Mouse (Mus musculus) neural tube, embryonic 12.5 days (tissue): ENCODE data around the gene Slc29a3. TPM values are rescaled to one million over a fixed set of nuclear protein-coding genes. Genes with fewer than 3 reads are reported as not detected.

ENCODE experiments used
- ATAC-seq: fragments of 200-750 bp; cut with Nextera tagmentation; 2 replicates; pipeline ENCODE4 v1.8.0; 2017; ENCODE audit warnings: low read depth, mild to moderate bottlenecking, moderate TSS enrichment, moderate library complexity; ENCODE audit not compliant: low FRiP score
- H3K27ac ChIP-seq: fragments of 300-500 bp; sonication (generic); 2 replicates; pipeline ENCODE4 v1.5.1; 2016
- H3K27me3 ChIP-seq: fragments of 300-500 bp; sonication (generic); replicated peaks from 2 replicates; pipeline ENCODE4 v1.6.1; 2016; ENCODE audit warnings: mild to moderate bottlenecking
- H3K36me3 ChIP-seq: fragments of 300-500 bp; sonication (generic); 2 replicates; pipeline ENCODE4 v1.6.1; 2016; ENCODE audit warnings: mild to moderate bottlenecking
- H3K4me1 ChIP-seq: fragments of 300-500 bp; sonication (generic); 2 replicates; pipeline ENCODE4 v1.6.1; 2016
- H3K4me2 ChIP-seq: fragments of 300-500 bp; sonication (generic); replicated peaks from 2 replicates; pipeline ENCODE4 v1.6.1; 2016; ENCODE audit warnings: mild to moderate bottlenecking
- H3K4me3 ChIP-seq: fragments of 300-500 bp; sonication (generic); 2 replicates; pipeline ENCODE4 v1.5.1; 2016
- H3K9ac ChIP-seq: fragments of 300-500 bp; sonication (generic); 2 replicates; pipeline ENCODE4 v1.6.1; 2016; ENCODE audit warnings: mild to moderate bottlenecking
- H3K9me3 ChIP-seq: fragments of 300-500 bp; sonication (generic); 2 replicates; pipeline ENCODE4 v1.6.1; 2016; ENCODE audit warnings: mild to moderate bottlenecking
- WGBS: fragments of 180-500 bp; shearing (Covaris S2); methylation state at CpG from one replicate; pipeline ENCODE4 v1.1.7; 2016; 5-methylcytosine and 5-hydroxymethylcytosine counted together
- polyA plus RNA-seq: library from polyadenylated mRNA; unstranded; fragments of >200 nt; fragmentation: Nextera tagmentation; extraction: Ambion mirVana; gene quantifications from 2 replicates; pipeline ENCODE4 v1.2.1, GENCODE M21; 2016

The Slc29a3 gene
- polyA plus RNA-seq, 1 experiment from 2014 or later, result 12.9 TPM

DNA sequence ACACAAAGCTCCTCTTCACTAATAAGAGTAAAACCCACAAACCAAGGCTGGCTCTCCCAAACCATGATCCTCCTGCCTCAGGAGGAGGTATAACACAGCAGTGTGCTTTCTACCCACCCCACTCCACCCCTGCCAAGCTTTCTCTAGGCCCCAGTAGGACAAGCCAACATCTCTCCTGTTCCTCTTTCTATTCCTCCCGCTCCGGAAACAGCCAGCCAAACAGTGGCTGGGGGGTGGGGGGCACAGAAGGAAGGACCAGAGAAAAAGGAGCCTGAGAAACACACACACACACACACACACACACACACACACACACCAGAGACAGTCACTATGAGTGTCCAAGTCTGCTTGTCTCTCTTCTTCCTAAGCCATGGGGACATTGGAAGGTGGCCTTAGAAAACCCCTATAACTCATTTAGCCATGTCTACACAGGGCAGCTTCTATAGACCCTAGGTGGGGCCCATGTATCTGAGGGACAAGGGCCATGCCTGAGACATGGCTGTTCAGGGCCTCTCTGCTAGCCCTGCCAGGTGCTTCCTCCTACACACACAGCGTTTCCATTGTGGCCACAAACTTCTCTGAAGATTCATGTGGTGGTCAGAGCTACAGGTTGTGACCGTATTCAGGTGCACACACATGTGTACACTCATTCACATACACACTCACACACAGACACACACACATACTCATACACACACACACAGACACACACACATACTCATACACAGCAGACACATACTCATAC lies 12.8 kb downstream of the Slc29a3 start:
- no peak overlapping the region for H3K4me3 ChIP-seq
- WGBS, result 92% methylated on average over 4 of the region's 4 CpGs
- no peaks in the 10 kb centered on the region for H3K27me3 ChIP-seq
- ATAC-seq, result no peak
- H3K9ac ChIP-seq, result no peak overlapping the region
- no peak overlapping the region for H3K4me2 ChIP-seq
- 0 out of 2 replicates have a peak, but pooled peaks cover 3% of the 10 kb centered on the region for H3K36me3 ChIP-seq
- no peak overlapping the region for H3K27ac ChIP-seq
- H3K9me3 ChIP-seq, result no peaks in the 10 kb centered on the region
- H3K4me1 ChIP-seq, result peaks cover 9% of the 10 kb centered on the region; the same call in 1 of the 2 replicates

- H3K27ac ChIP-seq, result no peak overlapping the region
- WGBS, result 84% methylated on average over 8 of the region's 9 CpGs
- H3K4me2 ChIP-seq, result no peak overlapping the region
- H3K9ac ChIP-seq, result no peak overlapping the region
- 0 out of 2 replicates have a peak, but pooled peaks cover 3% of the 10 kb centered on the region for H3K36me3 ChIP-seq
- ATAC-seq, result no peak
- no peak overlapping the region for H3K4me3 ChIP-seq
- no peaks in the 10 kb centered on the region for H3K9me3 ChIP-seq
- H3K4me1 ChIP-seq, result peaks cover 15% of the 10 kb centered on the region
- no peaks in the 10 kb centered on the region for H3K27me3 ChIP-seq
Observed at GRCm38 (mm10) chr10:60737886-60738640, 14.5 kb downstream of the Slc29a3 start.

GRCm38 (mm10) chr10:60737169-60737728 lies 15.3 kb downstream of the Slc29a3 start:
- H3K9me3 ChIP-seq, result no peaks in the 10 kb centered on the region
- H3K4me3 ChIP-seq, result no peak overlapping the region
- H3K36me3 ChIP-seq, result 0 out of 2 replicates have a peak, but pooled peaks cover 3% of the 10 kb centered on the region
- H3K4me1 ChIP-seq, result peaks cover 15% of the 10 kb centered on the region
- ATAC-seq, result no peak
- no peak overlapping the region for H3K9ac ChIP-seq
- WGBS, result 70% methylated on average over 11 of the region's 11 CpGs
- 0 out of 2 replicates have a peak overlapping the region, but pooled peaks have one; percentile 15 for H3K27ac ChIP-seq
- H3K4me2 ChIP-seq, result no peak overlapping the region
- H3K27me3 ChIP-seq, result no peaks in the 10 kb centered on the region

DNA sequence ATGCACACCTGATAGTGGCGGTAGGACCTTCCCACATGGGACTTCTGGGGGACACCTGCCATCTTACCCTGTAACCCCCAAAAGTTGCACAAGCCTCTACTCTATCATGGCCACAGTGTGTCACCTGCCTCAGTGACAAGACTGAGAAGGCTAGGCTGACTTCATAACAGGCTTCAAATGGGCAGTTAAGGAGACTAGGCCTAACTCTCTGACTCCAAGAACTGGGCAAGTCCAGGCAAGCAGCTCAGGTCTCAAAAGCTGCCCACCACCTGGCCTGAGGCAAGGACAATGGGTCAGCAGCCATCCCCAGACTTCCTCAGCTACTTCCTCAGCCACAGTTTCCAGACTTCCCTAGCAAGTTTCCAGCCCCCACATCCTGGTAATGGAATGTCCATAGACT lies 16.9 kb downstream of the Slc29a3 start:
- no peak overlapping the region for H3K27ac ChIP-seq
- H3K4me3 ChIP-seq, result no peak overlapping the region
- H3K9me3 ChIP-seq, result no peaks in the 10 kb centered on the region
- H3K27me3 ChIP-seq, result no peaks in the 10 kb centered on the region
- H3K4me2 ChIP-seq, result no peak overlapping the region
- peaks cover 15% of the 10 kb centered on the region for H3K4me1 ChIP-seq
- H3K9ac ChIP-seq, result no peak overlapping the region
- WGBS, result 94% methylated on average over 1 of the region's 1 CpGs
- ATAC-seq, result no peak
- H3K36me3 ChIP-seq, result no peaks in the 10 kb centered on the region

DNA sequence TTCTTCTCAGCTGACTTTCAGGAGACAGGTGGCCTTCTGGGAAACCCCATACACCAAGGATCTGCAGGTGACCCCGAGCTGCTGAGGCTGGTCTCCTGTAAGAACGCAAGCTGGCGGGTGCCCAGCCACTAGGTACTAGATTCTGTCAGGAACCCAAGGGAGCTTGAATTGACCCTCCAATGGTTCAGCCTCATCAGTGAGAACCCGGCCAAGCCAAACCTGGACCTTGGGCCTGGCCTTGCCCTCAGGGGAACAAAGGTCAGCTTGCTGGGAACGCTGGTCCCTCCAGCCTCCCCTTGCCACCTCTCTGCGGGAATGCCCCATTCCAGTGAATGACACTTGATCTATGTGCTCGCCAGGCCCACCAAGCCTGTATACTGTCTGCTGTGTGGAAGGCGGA lies 19.1 kb downstream of the Slc29a3 start:
- Histone ChIP-seq H3K27ac (no peak overlapping the region), H3K4me2 (no peak overlapping the region), H3K4me1 (peaks cover 15% of the 10 kb centered on the region), H3K36me3 (no peaks in the 10 kb centered on the region), H3K4me3 (no peak overlapping the region), H3K27me3 (no peaks in the 10 kb centered on the region), H3K9me3 (no peaks in the 10 kb centered on the region), H3K9ac (no peak overlapping the region)
- ATAC-seq, result no peak
- 82% methylated on average over 8 of the region's 8 CpGs for WGBS

GRCm38 (mm10) chr10:60732397-60732861 lies 20.2 kb downstream of the Slc29a3 start:
- H3K27me3 ChIP-seq, result no peaks in the 10 kb centered on the region
- H3K4me2 ChIP-seq, result no peak overlapping the region
- no peaks in the 10 kb centered on the region for H3K9me3 ChIP-seq
- no peak overlapping the region for H3K9ac ChIP-seq
- no peaks in the 10 kb centered on the region for H3K36me3 ChIP-seq
- H3K4me3 ChIP-seq, result no peak overlapping the region
- peaks cover 13% of the 10 kb centered on the region for H3K4me1 ChIP-seq
- H3K27ac ChIP-seq, result no peak overlapping the region
- 56% methylated on average over 2 of the region's 2 CpGs for WGBS
- peak; percentile 48; the same call in 1 of the 2 replicates for ATAC-seq

DNA sequence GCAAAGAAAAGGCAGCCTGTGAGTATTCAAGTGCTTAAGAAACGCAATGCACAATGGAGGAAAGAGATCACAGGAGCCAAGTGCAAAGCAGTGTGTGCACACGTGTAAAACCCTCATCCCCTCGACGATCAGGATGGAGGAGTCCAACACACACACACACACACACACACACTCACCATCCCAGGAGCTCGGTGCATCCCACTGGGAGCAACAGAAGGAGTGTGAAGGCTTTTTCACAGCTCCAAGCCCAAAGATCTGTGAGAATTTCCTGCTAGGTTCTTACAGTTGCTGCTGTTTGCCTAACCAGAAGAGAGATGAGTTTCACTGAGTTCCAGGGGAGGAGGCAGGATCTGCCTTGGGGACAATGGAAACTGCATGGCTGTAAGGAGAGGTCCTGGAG lies 20.9 kb downstream of the Slc29a3 start:
- peaks cover 6% of the 10 kb centered on the region; the same call in 1 of the 2 replicates for H3K4me1 ChIP-seq
- no peak overlapping the region for H3K4me2 ChIP-seq
- no peak overlapping the region for H3K4me3 ChIP-seq
- H3K27ac ChIP-seq, result no peak overlapping the region
- no peaks in the 10 kb centered on the region for H3K9me3 ChIP-seq
- H3K27me3 ChIP-seq, result no peaks in the 10 kb centered on the region
- H3K36me3 ChIP-seq, result no peaks in the 10 kb centered on the region
- ATAC-seq, result no peak
- WGBS, result 51% methylated on average over 5 of the region's 5 CpGs
- H3K9ac ChIP-seq, result no peak overlapping the region

GRCm38 (mm10) chr10:60727301-60727700 lies 25.3 kb downstream of the Slc29a3 start:
- Histone ChIP-seq H3K4me1 (no peaks in the 10 kb centered on the region), H3K36me3 (peaks cover 12% of the 10 kb centered on the region; the same call in 1 of the 2 replicates)
- WGBS, result 39% methylated on average over 5 of the region's 5 CpGs

DNA sequence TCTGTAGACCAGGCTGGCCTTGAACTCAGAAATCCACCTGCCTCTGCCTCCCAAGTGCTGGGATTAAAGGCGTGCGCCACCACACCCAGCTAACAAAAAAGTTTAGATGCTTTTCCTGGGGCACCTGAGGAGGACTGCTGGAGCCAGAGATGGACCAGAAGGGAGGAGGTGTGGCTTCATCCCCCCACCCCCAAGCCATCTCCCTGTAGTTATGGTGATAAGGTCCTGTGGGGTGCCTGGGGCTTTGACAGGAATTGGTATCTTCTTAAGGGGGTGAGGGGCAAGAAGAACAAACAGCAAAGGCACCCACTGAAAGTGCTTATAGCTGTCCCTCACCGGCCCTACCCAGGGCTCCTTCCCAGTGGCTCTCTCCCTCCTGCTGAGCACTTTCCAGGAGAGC lies 25.7 kb downstream of the Slc29a3 start:
- no peaks in the 10 kb centered on the region for H3K4me1 ChIP-seq
- no peak overlapping the region for H3K27ac ChIP-seq
- no peak overlapping the region for H3K4me2 ChIP-seq
- no peaks in the 10 kb centered on the region for H3K27me3 ChIP-seq
- 79% methylated on average over 3 of the region's 3 CpGs for WGBS
- H3K9ac ChIP-seq, result no peak overlapping the region
- H3K9me3 ChIP-seq, result no peaks in the 10 kb centered on the region
- no peak for ATAC-seq
- H3K4me3 ChIP-seq, result no peak overlapping the region
- H3K36me3 ChIP-seq, result peaks cover 12% of the 10 kb centered on the region; the same call in 1 of the 2 replicates

More at GRCm38 (mm10) chr10:60727301-60727700, 25.3 kb downstream of the Slc29a3 start:
- Histone ChIP-seq H3K9me3 (no peaks in the 10 kb centered on the region), H3K4me2 (no peak overlapping the region), H3K27me3 (no peaks in the 10 kb centered on the region), H3K4me3 (no peak overlapping the region), H3K9ac (no peak overlapping the region), H3K27ac (no peak overlapping the region)
- no peak for ATAC-seq

- no peaks in the 10 kb centered on the region for H3K4me1 ChIP-seq
- H3K27me3 ChIP-seq, result no peaks in the 10 kb centered on the region
- 83% methylated on average over 6 of the region's 6 CpGs for WGBS
- no peak for ATAC-seq
- no peak overlapping the region for H3K4me3 ChIP-seq
- no peak overlapping the region for H3K27ac ChIP-seq
- H3K9ac ChIP-seq, result no peak overlapping the region
- H3K36me3 ChIP-seq, result peaks cover 12% of the 10 kb centered on the region; the same call in 1 of the 2 replicates
- no peaks in the 10 kb centered on the region for H3K9me3 ChIP-seq
- no peak overlapping the region for H3K4me2 ChIP-seq
Observed at GRCm38 (mm10) chr10:60724496-60724895, 28.1 kb downstream of the Slc29a3 start.

DNA sequence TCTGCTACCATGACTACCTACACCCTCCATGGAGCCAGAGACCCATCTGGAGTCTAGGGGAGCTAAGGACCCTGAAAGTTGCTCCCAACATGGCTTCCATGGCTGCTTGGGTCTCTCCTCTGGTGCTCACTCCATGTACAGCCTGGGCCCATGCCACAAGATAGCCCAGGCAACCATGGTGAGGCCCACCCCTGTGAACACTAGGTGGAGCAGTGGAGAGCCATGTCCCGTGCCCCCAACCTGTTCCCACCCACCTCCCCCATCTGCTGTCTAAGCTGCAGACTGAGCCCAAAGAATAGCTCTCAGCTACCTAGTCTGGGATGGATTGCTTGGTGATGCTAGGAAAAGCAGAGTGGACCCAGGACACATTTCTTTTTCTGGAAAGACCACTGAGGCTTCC lies 29.2 kb downstream of the Slc29a3 start:
- Histone ChIP-seq H3K4me3 (no peak overlapping the region), H3K27me3 (no peaks in the 10 kb centered on the region), H3K27ac (no peak overlapping the region), H3K9me3 (no peaks in the 10 kb centered on the region), H3K36me3 (peaks cover 17% of the 10 kb centered on the region), H3K4me1 (no peaks in the 10 kb centered on the region), H3K4me2 (no peak overlapping the region), H3K9ac (no peak overlapping the region)
- ATAC-seq, result no peak
- 47% methylated on average over 1 of the region's 1 CpGs for WGBS

DNA sequence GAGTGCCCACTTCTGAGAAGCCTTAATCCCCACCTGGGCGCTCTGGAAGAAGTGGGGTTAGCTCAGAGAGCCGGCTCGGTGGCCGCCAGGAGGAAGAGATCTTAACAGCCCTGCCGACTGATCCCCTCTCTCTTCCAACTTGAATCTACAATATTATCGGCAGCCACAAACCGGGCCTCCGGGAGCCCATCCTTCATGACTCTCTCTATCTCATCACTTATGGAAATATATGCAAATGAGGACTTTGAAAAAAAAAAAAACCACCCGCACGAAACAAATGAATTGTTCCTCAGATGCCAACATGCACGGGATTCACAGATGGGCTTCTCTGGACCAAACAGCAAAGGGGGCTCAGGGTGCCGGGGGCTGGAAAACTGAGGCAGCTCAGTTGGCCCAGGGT lies 31.0 kb downstream of the Slc29a3 start:
- Histone ChIP-seq H3K4me1 (no peaks in the 10 kb centered on the region), H3K4me3 (no peak overlapping the region), H3K27ac (no peak overlapping the region), H3K36me3 (peaks cover 18% of the 10 kb centered on the region), H3K9me3 (no peaks in the 10 kb centered on the region), H3K27me3 (no peaks in the 10 kb centered on the region), H3K9ac (no peak overlapping the region), H3K4me2 (no peak overlapping the region)
- WGBS, result 53% methylated on average over 12 of the region's 12 CpGs
- no peak for ATAC-seq
